Mouse (Mus musculus) megakaryocyte, embryonic 14.5 days (primary cell): ENCODE results near the gene Ddx28.

Experiments used
- FLI1 ChIP-seq: IDR thresholded peaks from 2 replicates; pipeline ENCODE4 v1.6.1; 2012; ENCODE audit warnings: low read length, inconsistent platforms, mixed read lengths
- GATA1 ChIP-seq: IDR thresholded peaks from 3 replicates; pipeline ENCODE4 v1.6.1; 2012; ENCODE audit warnings: mixed read lengths, low read length, inconsistent platforms, borderline replicate concordance

- TF ChIP-seq GATA1 (no peak), FLI1 (no peak)
These were observed 40.9 kb upstream of the Ddx28 start for GRCm38 (mm10) chr8:106052510-106053089.
